Comparison of ENCODE assay signal across 21 mouse cellular contexts in genomic region chr1:177557856-177558255, GRCm38 (mm10).
"Had no signal": no experiment of that assay in that cellular context is flagged by ENCODE, and none has a peak within 500 bp of the region (broad histone marks: within the 10 kb centered on the region; RNA-seq: fewer than 3 reads in every experiment).

No protein-coding gene starts in this region.

- DNase-seq: gastrocnemius, postnatal 14 days; gastrocnemius, postnatal 36 days; heart, adult 2 months; heart, postnatal 14 days; heart, postnatal 36 days; kidney, adult 18-20 months; kidney, adult 8-10 months; kidney, postnatal 10 days; kidney, postnatal 25 days; kidney, postnatal 4 days had no signal

- H3K27ac ChIP-seq: heart, adult 2 months; heart, embryonic 13.5 days; heart, embryonic 15.5 days; hindbrain, embryonic 13.5 days; hindbrain, embryonic 15.5 days; hindbrain, postnatal 0 days; layer of hippocampus, adult 2 months; left cerebral cortex, adult 2 months; limb, embryonic 15.5 days; liver, embryonic 12.5 days; liver, embryonic 14.5 days had no signal

- H3K27me3 ChIP-seq: heart, embryonic 13.5 days; heart, embryonic 15.5 days; hindbrain, embryonic 15.5 days; limb, embryonic 15.5 days; liver, embryonic 12.5 days had no signal

- H3K4me3 ChIP-seq: heart, adult 2 months; heart, embryonic 13.5 days; heart, embryonic 15.5 days; hindbrain, embryonic 13.5 days; hindbrain, embryonic 15.5 days; layer of hippocampus, adult 2 months; left cerebral cortex, adult 2 months; limb, embryonic 15.5 days; liver, embryonic 12.5 days had no signal

- ATAC-seq: hindbrain, postnatal 0 days had no signal

- H3K36me3 ChIP-seq: heart, embryonic 13.5 days; heart, embryonic 15.5 days; hindbrain, embryonic 13.5 days; hindbrain, embryonic 15.5 days; limb, embryonic 15.5 days; liver, embryonic 12.5 days had no signal

- H3K9ac ChIP-seq: heart, embryonic 13.5 days; heart, embryonic 15.5 days; hindbrain, embryonic 13.5 days; hindbrain, embryonic 15.5 days; limb, embryonic 15.5 days; liver, embryonic 12.5 days; liver, embryonic 14.5 days had no signal

- H3K9me3 ChIP-seq: heart, embryonic 13.5 days; heart, embryonic 15.5 days; hindbrain, embryonic 13.5 days; hindbrain, embryonic 15.5 days; limb, embryonic 15.5 days; liver, embryonic 12.5 days had no signal

- H3K4me2 ChIP-seq: heart, embryonic 11.5 days; heart, embryonic 13.5 days; heart, embryonic 15.5 days; hindbrain, embryonic 13.5 days; hindbrain, embryonic 15.5 days; limb, embryonic 15.5 days; liver, embryonic 12.5 days had no signal
